Mouse (Mus musculus) cerebellum, adult 8-10 months (tissue): Measurements from ENCODE around the gene Aarsd1.

Experiments used
- DNase-seq: peaks from one replicate; pipeline ENCODE4 v3.0.0; 2022

Gene Aarsd1

DNA sequence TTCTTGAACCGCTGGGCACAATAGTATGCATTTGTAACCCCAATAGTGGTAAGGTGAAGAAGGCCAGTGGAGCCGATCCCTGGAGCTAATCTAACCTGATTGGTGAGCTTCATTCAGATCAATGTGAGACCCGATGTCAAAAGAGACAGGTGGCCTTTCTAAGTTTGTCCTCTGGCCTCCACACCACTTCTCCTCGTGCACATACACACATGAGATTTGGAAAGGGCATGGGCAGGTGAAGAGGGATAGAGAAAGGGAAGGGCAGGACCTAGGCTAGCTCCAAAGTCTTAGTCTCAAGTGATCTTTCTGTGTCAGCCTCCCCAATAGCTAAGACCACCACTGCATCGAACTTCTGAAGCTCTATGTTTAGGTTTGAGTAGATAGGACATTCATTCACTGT is 47.3 kb downstream of the Aarsd1 start:
- DNase-seq: no peak

DNA sequence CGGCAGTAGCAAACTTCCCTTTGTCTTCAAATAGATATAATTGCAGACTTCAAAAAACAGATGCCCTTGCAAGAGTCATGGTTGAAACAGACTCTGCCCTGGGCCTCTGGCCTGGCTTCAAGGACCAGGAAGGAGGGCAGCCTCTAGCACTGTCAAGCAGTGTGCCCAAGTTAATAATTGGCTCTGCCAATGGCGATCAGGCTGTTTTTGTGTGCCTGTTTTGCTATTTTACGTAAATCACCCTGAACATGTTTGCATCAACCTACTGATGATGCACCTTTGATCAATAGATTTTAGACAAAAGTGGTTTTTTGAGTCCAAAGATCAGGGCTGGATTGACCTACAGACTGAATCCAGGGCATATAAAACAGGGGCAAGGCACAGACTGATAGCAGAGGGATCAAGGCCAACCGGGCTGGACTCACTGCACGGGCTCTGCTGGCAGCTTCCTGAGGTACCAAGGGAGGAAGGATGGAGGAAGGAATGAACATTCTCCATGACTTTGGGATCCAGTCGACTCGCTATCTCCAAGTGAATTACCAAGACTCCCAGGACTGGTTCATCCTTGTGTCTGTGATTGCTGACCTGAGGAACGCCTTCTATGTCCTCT is 50.0 kb downstream of the Aarsd1 start, which contains the start of gene G6pc:
G6pc (plus strand) TSS at position 236 of the 610 bp plus-strand sequence.
- DNase-seq: no peak

DNA sequence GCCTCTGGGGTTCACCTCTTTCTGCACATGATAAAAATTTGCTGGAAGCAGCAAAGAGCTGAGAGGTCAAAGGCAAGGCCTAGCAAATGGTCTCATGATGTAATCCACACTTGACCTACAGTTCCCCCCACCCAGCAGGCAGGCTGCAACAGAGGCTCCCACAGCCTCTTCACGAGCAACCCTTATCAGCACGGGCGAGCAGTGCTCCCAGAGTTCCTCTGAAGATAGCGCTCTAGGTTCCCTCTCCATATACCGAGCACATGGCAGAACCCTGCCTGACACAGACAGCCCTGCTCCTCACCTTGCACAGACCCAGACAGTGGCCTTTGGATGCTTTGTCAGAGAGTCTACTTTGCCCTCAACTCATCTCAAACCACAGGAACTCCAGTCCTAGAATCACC is 52.9 kb downstream of the Aarsd1 start:
- no peak for DNase-seq

DNA sequence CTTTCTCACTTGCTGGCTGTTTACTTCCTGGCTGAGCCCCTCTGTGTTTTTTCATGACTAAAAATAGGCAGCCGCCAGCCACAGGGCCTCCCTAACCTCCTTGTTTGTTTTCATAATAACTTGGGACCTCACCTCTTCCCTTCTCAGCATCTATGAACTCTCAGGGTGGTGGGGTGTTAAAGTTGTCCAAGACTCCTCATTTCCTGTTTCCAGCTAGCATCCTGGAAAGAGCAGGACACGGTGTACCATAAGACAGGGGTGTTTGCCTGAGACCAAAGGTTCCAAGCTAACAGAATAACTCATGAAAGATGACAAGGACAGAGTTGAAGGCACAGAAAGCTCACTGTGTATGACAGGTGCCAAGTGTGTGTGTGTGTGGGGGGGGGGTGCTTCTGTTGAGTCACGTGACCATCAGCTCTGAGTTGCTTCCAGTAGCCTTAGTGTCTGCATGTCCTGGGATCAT is 56.7 kb downstream of the Aarsd1 start:
- no peak for DNase-seq

DNA sequence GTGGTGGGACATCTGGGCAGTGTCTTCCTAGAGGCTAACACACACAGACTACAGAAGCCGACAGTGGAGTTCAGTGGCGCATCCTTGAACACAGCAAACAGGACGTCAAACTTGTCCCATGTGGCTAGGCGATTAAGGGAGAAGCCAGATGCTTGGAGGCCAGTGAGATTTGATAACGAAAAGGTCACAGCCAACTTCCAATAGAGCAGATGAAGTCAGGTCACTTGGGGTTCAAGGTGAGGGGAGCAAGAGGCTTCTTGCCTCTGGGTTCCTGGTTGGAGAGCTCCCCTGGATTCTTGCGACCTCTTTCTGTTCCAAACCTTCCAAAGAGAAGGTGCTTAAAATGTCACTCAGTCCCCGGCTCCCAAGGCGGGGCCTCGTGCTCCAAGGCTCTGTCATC is 57.6 kb downstream of the Aarsd1 start:
- DNase-seq: no peak

DNA sequence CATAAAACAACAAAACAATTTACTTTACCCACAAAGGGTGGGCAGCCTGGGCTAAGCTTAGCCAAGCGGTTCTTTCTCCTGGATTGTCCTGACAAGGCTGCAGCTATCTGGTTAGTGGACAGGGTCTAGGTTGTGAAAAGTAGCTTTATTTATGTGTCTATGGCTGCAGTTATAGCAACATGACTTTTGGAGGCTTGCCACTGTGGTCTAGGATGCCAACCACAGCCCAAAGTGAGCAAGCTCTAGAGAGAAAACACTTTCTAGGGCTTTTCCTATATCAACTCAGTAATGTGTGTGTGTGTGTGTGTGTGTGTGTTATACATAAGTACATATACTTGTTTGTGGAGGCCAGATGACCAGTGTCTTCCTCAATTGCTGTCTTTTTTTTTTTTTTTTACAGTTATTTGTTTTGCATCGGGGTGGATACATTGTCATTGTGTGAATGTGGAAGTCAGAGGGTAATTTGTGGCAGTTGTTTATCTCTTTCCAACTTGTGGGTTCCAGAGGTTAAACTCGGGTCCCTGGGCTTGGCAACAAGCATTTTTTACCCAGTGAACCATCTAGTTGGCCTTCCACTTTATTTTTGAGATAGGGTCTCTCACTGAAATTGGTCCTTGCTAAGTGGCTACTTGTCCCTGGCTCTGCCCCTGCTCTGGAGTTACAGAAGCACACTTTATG is 59.8 kb downstream of the Aarsd1 start:
- DNase-seq: no peak
